In genomic region chr13:28832855-28833699, GRCm38 (mm10) we compare ENCODE assay signal across 11 mouse cellular contexts.
A peak's percentile ranks its signal among the peaks of the same experiment; 100 is the strongest.
DNase-seq lines count a peak whose midpoint lies in the region; ATAC-seq lines count a peak whose summit lies in the region.
"Had no signal": no experiment of that assay in that cellular context is flagged by ENCODE, and none has a peak within 500 bp of the region (broad histone marks: within the 10 kb centered on the region; RNA-seq: fewer than 3 reads in every experiment).

No protein-coding gene starts in this region.

- H3K4me1 ChIP-seq in midbrain, embryonic 13.5 days (replicated peaks) = peaks cover 35% of the 10 kb centered on the region
- peaks cover 9% of the 10 kb centered on the region for H3K4me1 ChIP-seq in midbrain, embryonic 11.5 days (ENCODE audit: control insufficient read depth, insufficient read depth, low read length)
- peaks cover 30% of the 10 kb centered on the region for H3K4me1 ChIP-seq in embryonic facial prominence, embryonic 10.5 days

- no peak for ATAC-seq in midbrain, embryonic 13.5 days
- ATAC-seq in midbrain, embryonic 11.5 days (ENCODE audit: low FRiP score) = no peak
- ATAC-seq: forebrain, embryonic 15.5 days had no signal

- no peaks in the 10 kb centered on the region for H3K9me3 ChIP-seq in midbrain, embryonic 13.5 days
- H3K9me3 ChIP-seq in midbrain, embryonic 11.5 days (ENCODE audit: control insufficient read depth, low read length) = no peaks in the 10 kb centered on the region
- no peaks in the 10 kb centered on the region for H3K9me3 ChIP-seq in embryonic facial prominence, embryonic 10.5 days
- H3K9me3 ChIP-seq: forebrain, embryonic 15.5 days; hindbrain, embryonic 13.5 days had no signal

- no peak for DNase-seq in midbrain, embryonic 11.5 days (ENCODE audit: low spot score, missing footprints)
- no peak for DNase-seq in embryonic facial prominence, embryonic 10.5 days (ENCODE audit: low spot score)
- peak; percentile 68 for DNase-seq in lung, postnatal 10 days
- DNase-seq in thymus, postnatal 14 days = peak; percentile 75
- no peak for DNase-seq in cerebellum, adult 11-12 months
- no peak for DNase-seq in urinary bladder, postnatal 10 days (ENCODE audit: low spot score)
- DNase-seq: liver had no signal

- no peak overlapping the region for H3K9ac ChIP-seq in midbrain, embryonic 13.5 days (replicated peaks)
- no peak overlapping the region for H3K9ac ChIP-seq in midbrain, embryonic 11.5 days (ENCODE audit: low read length)
- H3K9ac ChIP-seq: forebrain, embryonic 15.5 days; hindbrain, embryonic 13.5 days had no signal

- peak overlapping the region; percentile 36; the same call in 1 of the 2 replicates for H3K27ac ChIP-seq in midbrain, embryonic 13.5 days
- no peak overlapping the region for H3K27ac ChIP-seq in midbrain, embryonic 11.5 days (ENCODE audit: low read depth, low read length)
- 0 out of 2 replicates have a peak overlapping the region, but pooled peaks have one; percentile 10 for H3K27ac ChIP-seq in embryonic facial prominence, embryonic 10.5 days (replicated peaks)
- H3K27ac ChIP-seq: forebrain, embryonic 15.5 days; hindbrain, embryonic 13.5 days; layer of hippocampus, adult 2 months had no signal

- H3K27me3 ChIP-seq in midbrain, embryonic 13.5 days = no peaks in the 10 kb centered on the region
- H3K27me3 ChIP-seq in midbrain, embryonic 11.5 days (ENCODE audit: control insufficient read depth, insufficient read depth, low read length) = no peaks in the 10 kb centered on the region
- no peaks in the 10 kb centered on the region for H3K27me3 ChIP-seq in embryonic facial prominence, embryonic 10.5 days (replicated peaks; ENCODE audit: low read depth, poor library complexity, severe bottlenecking)
- H3K27me3 ChIP-seq: forebrain, embryonic 15.5 days; hindbrain, embryonic 13.5 days had no signal

- 59% methylated on average over 12 of the region's 12 CpGs for WGBS in midbrain, embryonic 13.5 days
- WGBS in midbrain, embryonic 11.5 days = 69% methylated on average over 12 of the region's 12 CpGs
- 66% methylated on average over 12 of the region's 12 CpGs for WGBS in embryonic facial prominence, embryonic 10.5 days

- no peak overlapping the region for H3K4me2 ChIP-seq in midbrain, embryonic 13.5 days (replicated peaks)
- H3K4me2 ChIP-seq in midbrain, embryonic 11.5 days = no peak overlapping the region
- H3K4me2 ChIP-seq: forebrain, embryonic 15.5 days; hindbrain, embryonic 13.5 days had no signal

- no peaks in the 10 kb centered on the region for H3K36me3 ChIP-seq in midbrain, embryonic 13.5 days
- no peaks in the 10 kb centered on the region for H3K36me3 ChIP-seq in midbrain, embryonic 11.5 days (ENCODE audit: control insufficient read depth, insufficient read depth, low read length)
- H3K36me3 ChIP-seq in embryonic facial prominence, embryonic 10.5 days (replicated peaks) = no peaks in the 10 kb centered on the region
- H3K36me3 ChIP-seq: forebrain, embryonic 15.5 days; hindbrain, embryonic 13.5 days had no signal

- no peak overlapping the region for H3K4me3 ChIP-seq in midbrain, embryonic 13.5 days (replicated peaks)
- H3K4me3 ChIP-seq in midbrain, embryonic 11.5 days (ENCODE audit: low read depth, low read length) = no peak overlapping the region
- H3K4me3 ChIP-seq in embryonic facial prominence, embryonic 10.5 days = no peak overlapping the region
- H3K4me3 ChIP-seq: forebrain, embryonic 15.5 days; hindbrain, embryonic 13.5 days; layer of hippocampus, adult 2 months had no signal

Comparison
In these comparisons a context has a peak if more than half of its experiments do, and no peak if none do; other contexts are left out.
1. DNase-seq: peak in lung, postnatal 10 days (single experiment) and thymus, postnatal 14 days (single experiment); none in midbrain, embryonic 11.5 days (single experiment), embryonic facial prominence, embryonic 10.5 days (single experiment), cerebellum, adult 11-12 months (single experiment) and urinary bladder, postnatal 10 days (single experiment).